Mouse (Mus musculus) liver, embryonic 14.5 days (tissue): Measurements from ENCODE around the gene H3f3b.

Experiments used
- CTCF ChIP-seq: IDR thresholded peaks from 2 replicates; pipeline ENCODE4 v1.5.1; 2016; ENCODE audit warnings: antibody characterized with exemption, low read depth, control low read depth
- EP300 ChIP-seq: IDR thresholded peaks from 2 replicates; pipeline ENCODE4 v1.6.1; 2016; ENCODE audit warnings: antibody characterized with exemption, low read depth

DNA sequence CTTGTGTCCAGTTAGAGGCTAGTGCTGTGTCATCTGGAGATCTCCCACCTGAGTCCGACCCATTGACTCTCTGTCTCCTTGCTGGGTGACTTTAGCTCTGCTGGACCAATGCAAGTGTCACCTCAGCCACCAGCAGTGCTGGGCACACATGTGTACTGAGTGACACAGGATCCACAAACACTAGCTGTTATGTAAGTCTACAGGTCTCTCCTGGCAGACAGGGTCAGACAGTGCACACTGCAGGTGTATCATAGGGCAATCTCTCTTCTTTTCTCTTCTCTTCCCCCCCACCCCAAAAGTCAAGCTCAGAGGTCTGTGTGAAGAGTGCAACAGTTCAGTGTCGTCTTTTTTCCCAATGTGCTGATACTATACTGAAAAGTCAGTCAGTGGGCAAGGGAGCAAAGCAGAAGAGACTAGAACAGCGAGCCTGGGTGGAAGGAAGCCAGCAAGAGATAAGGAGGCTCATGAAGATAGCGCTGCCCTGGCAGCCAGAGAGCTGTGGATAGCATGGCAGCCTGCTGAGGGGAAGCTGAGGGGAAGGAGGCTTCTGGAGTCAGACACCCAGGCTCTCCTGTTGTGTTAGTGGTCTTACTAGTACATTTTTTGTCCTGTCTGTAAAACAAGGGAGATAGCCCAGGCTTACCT, 29.6 kb upstream of the H3f3b start:
- TF ChIP-seq CTCF = no peak
- 0 out of 2 replicates have a peak, but pooled peaks have one; percentile 27 for TF ChIP-seq EP300
